Mouse (Mus musculus): ENCODE data around the gene Pcnt. TPM values are rescaled to one million over a fixed set of nuclear protein-coding genes. Genes with fewer than 3 reads are reported as not detected.

The Pcnt gene
- total RNA-seq, 4 experiments from 2014 or later, result 46.5 to 61.5 (median 54.6) TPM

GRCm38 (mm10) chr10:76326304-76327006, 116.1 kb downstream of the Pcnt start:
- no peak for DNase-seq (ENCODE audit: low spot score)

DNA sequence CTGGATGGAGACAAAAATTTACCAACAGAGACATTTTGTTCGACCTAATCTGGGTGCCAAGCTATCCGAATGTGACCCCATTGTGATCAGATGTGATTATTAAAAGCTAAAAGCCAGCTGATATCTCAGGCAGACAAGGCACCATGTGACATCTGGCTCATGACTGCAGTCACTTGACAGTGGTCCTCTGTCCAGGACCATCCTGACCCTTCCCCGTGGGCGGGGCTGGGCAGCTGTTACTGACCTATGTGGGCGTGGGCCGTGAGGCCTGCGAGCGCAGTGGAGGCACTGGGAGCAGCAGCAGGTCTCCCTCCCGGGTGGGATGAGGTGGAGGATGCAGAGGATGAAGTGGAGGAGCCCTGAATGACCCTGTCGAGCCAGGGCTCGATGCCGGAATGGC, 125.0 kb downstream of the Pcnt start:
- DNase-seq (ENCODE audit: low spot score), result no peak

- no peak for DNase-seq (ENCODE audit: low spot score)
Observed at GRCm38 (mm10) chr10:76316194-76316593, 126.4 kb downstream of the Pcnt start.

GRCm38 (mm10) chr10:76306738-76307137, 135.8 kb downstream of the Pcnt start:
- no peak for DNase-seq (ENCODE audit: low spot score)

Other genes with a start within 250 kb of the Pcnt start
- 10 to 100 TPM in 2 of 4 experiments, 1 to 10 TPM in 2; 8.6 to 12.9 (median 10.7) TPM for gene Prmt2, start 204.9 kb downstream of the Pcnt start, total RNA-seq (2022)
- gene S100b, start 188.9 kb downstream of the Pcnt start, total RNA-seq (2022), result 1 to 10 TPM in 3 of 4 experiments, under 1 TPM in 1; 0.76 to 1.8 (median 1.8) TPM
- gene Dip2a, start 97.5 kb downstream of the Pcnt start, total RNA-seq (2022), result 1 to 10 TPM; 7.6 to 9.2 (median 8.4) TPM
- 1 to 10 TPM in 1 of 4 experiments, not detected in 3; 3.1 TPM for gene AC141477.1, start 2.3 kb downstream of the Pcnt start, total RNA-seq (2022)
- gene 2610028H24Rik, start 6.3 kb upstream of the Pcnt start, total RNA-seq (2022), result under 1 TPM in 3 of 4 experiments, not detected in 1; 0.22 to 0.49 (median 0.25) TPM
- 10 to 100 TPM; 23.8 to 28.8 (median 25.4) TPM for gene Mcm3ap, start 26.1 kb upstream of the Pcnt start, total RNA-seq (2022)
- gene Ybey, start 26.3 kb upstream of the Pcnt start, total RNA-seq (2022), result 1 to 10 TPM; 2.9 to 4.0 (median 3.7) TPM
- 1 to 10 TPM; 4.9 to 9.2 (median 7.7) TPM for gene Lss, start 88.8 kb upstream of the Pcnt start, total RNA-seq (2022)
- gene Spatc1l, start 119.5 kb upstream of the Pcnt start, total RNA-seq (2022), result not detected
- gene Ftcd, start 132.9 kb upstream of the Pcnt start, total RNA-seq (2022), result not detected
- gene Col6a2, start 180.8 kb upstream of the Pcnt start, total RNA-seq (2022), result 10 to 100 TPM; 27.7 to 45.4 (median 40.4) TPM